Mouse (Mus musculus) liver, embryonic 14.5 days (tissue): Measurements from ENCODE around the gene Kdm2b.

Source experiments
- CTCF ChIP-seq: IDR thresholded peaks from 2 replicates; pipeline ENCODE4 v1.5.1; 2016; ENCODE audit warnings: antibody characterized with exemption, low read depth, control low read depth
- EP300 ChIP-seq: IDR thresholded peaks from 2 replicates; pipeline ENCODE4 v1.6.1; 2016; ENCODE audit warnings: antibody characterized with exemption, low read depth

GRCm38 (mm10) chr5:123005716-123006592 is 16.3 kb upstream of the Kdm2b start:
- no peak for TF ChIP-seq CTCF
- TF ChIP-seq EP300 = no peak
